Mouse (Mus musculus) liver, adult 2 months (tissue): ENCODE data around the gene Elp5.

ENCODE experiments used
- CTCF ChIP-seq: fragments of 200-500 bp; IDR thresholded peaks from 2 replicates; pipeline ENCODE4 v1.5.1; 2011; ENCODE audit warnings: low read depth, low read length, control low read depth
- POLR2A ChIP-seq: fragments of 200-500 bp; IDR thresholded peaks from 2 replicates; pipeline ENCODE4 v1.6.1; 2011; ENCODE audit warnings: low read length, control low read depth; ENCODE audit not compliant: insufficient read depth; ENCODE audit errors: extremely low read depth

DNA sequence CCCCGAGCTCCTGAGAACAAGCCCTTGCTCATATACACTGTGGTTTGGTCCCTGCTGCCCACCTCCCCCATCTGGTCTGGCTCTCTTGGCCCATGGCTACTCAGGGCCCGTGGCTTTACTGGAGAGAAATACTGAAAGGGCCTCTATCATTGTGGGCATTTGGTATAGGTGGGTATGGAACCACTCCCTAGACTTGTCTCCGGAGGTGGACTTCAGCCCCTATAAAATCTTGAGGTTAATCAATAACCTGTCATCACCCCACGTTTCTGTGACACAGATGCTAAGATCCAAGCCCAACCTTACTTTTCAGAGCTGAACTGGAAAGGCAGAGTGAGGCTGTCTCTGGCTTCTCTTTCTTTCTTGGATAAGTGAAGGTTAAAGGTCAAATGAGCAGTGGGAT is 13.5 kb downstream of the Elp5 start:
- TF ChIP-seq POLR2A: no peak
- no peak for TF ChIP-seq CTCF
